Mouse (Mus musculus): ENCODE data around the gene Nt5c3b. TPM values are rescaled to one million over a fixed set of nuclear protein-coding genes. Genes with fewer than 3 reads are reported as not detected.

Nt5c3b gene
- polyA plus RNA-seq, 1 experiment = 63.7 TPM

GRCm38 (mm10) chr11:100440691-100441522 lies 701 bp downstream of the Nt5c3b start:
- TF ChIP-seq GATA1 (IDR thresholded peaks at IDR 0.05; ENCODE audit: low read length) = no peak

DNA sequence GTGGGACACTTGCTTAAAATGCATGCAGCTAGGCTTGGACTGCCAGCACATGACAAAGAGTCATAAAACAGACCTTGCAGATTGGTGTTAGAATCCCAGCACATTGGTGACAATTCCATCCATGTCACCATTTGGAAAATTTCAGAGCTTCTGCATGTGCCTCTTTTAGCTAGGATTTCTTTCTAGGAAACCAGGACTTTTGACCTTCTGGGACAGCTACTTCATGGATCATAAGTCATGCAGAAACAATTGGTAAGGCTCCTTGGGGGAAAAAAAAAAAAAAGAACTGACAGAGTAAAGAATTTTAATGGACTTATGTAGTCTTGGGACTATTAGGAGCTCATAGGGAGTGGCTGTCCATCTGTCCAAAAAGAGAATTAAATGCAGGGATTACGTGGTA lies 3.7 kb downstream of the Nt5c3b start:
- TF ChIP-seq GATA1 (IDR thresholded peaks at IDR 0.05; ENCODE audit: low read length) = no peak

- TF ChIP-seq GATA1 (IDR thresholded peaks at IDR 0.05; ENCODE audit: low read length) = no peak
Measured at GRCm38 (mm10) chr11:100435678-100436246, 5.8 kb downstream of the Nt5c3b start.

DNA sequence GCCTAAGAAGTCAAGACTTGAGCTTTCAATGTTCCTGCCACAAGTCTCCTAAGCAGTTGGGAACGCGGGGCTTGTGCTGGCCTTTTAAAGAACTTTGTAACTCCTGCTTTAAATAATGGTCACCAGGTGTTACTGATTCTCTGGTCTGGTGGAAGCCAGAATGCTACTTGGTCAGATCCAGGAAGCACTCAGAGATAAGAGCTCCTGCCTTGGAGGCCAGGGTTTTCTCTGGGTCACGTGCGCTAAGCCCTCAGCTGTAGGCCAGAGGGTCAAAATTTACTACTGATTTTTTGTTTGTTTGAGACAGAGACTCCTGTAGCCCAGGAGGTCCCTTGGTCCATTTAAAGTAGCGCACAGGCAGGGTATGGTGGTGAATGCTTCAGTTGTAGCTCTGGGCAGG lies 9.6 kb downstream of the Nt5c3b start:
- no peak for TF ChIP-seq GATA1 (IDR thresholded peaks at IDR 0.05; ENCODE audit: low read length)

DNA sequence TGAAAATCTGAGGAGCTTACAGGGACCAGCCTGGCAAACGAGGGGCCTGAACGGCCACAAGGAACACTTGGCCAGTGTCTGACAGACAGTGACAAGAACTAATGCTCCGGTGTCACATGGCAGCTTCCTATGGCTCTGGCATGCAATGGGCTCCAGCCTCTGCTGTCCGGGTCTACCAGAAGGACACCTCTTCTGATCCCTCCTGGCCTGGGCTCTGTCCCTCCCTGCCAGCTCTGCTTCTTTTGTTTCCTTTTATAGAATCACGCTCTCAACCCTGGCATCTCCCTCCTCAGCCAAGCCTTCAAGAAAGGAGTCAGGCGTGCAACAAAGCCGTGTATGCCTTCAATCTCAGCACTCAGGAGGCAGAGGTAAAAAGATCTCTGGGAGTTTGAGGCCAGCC lies 11.6 kb downstream of the Nt5c3b start:
- TF ChIP-seq GATA1 (IDR thresholded peaks at IDR 0.05; ENCODE audit: low read length) = no peak

GRCm38 (mm10) chr11:100428612-100429199 lies 12.9 kb downstream of the Nt5c3b start:
- no peak for TF ChIP-seq GATA1 (IDR thresholded peaks at IDR 0.05; ENCODE audit: low read length)

GRCm38 (mm10) chr11:100426820-100427219 lies 14.8 kb downstream of the Nt5c3b start:
- no peak for TF ChIP-seq GATA1 (IDR thresholded peaks at IDR 0.05; ENCODE audit: low read length)

- peak; percentile 36 for TF ChIP-seq GATA1 (IDR thresholded peaks at IDR 0.05; ENCODE audit: low read length)
Measured at GRCm38 (mm10) chr11:100425851-100426250, 15.8 kb downstream of the Nt5c3b start.

DNA sequence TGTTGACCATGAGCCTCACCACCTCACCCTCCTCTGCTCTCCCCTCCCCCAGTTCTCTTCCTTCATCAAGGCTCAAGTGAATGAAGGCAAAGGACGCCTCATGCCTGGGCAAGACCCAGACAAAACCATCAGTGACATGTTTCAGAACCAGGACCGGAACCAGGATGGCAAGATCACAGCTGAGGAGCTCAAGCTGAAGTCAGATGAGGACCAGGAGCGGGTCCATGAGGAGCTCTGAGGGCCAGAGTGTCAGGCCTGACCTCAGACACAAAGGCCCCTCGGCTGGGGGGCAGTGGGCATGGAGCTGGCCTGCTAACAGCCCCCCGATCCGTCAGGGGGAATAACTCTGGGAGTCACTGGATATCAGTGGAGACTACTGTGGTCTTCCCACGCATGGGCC lies 17.8 kb downstream of the Nt5c3b start:
- TF ChIP-seq GATA1 (IDR thresholded peaks at IDR 0.05; ENCODE audit: low read length) = no peak

GRCm38 (mm10) chr11:100421537-100421936 lies 20.1 kb downstream of the Nt5c3b start:
- no peak for TF ChIP-seq GATA1 (IDR thresholded peaks at IDR 0.05; ENCODE audit: low read length)

- TF ChIP-seq GATA1 (IDR thresholded peaks at IDR 0.05; ENCODE audit: low read length) = no peak
Measured at GRCm38 (mm10) chr11:100414914-100415822, 26.4 kb downstream of the Nt5c3b start, which contains the start of gene Fkbp10. TSS of gene Fkbp10 (plus strand) at chr11:100415697.

GRCm38 (mm10) chr11:100414021-100414913 lies 27.3 kb downstream of the Nt5c3b start, which contains the start of gene P3h4:
TSS of gene P3h4 (minus strand) at chr11:100414836.
- TF ChIP-seq GATA1 (IDR thresholded peaks at IDR 0.05; ENCODE audit: low read length) = no peak

- no peak for TF ChIP-seq GATA1 (IDR thresholded peaks at IDR 0.05; ENCODE audit: low read length)
Measured at GRCm38 (mm10) chr11:100413541-100413940, 28.1 kb downstream of the Nt5c3b start.

GRCm38 (mm10) chr11:100411736-100412135 lies 29.9 kb downstream of the Nt5c3b start:
- no peak for TF ChIP-seq GATA1 (IDR thresholded peaks at IDR 0.05; ENCODE audit: low read length)
